Mouse (Mus musculus) limb, embryonic 12.5 days (tissue): ENCODE results near the gene Otub2. TPM values are rescaled to one million over a fixed set of nuclear protein-coding genes. Genes with fewer than 3 reads are reported as not detected.
A peak's percentile ranks its signal among the peaks of the same experiment; 100 is the strongest.

Experiments
- ATAC-seq: fragments of 200-750 bp; cut with Nextera tagmentation; 2 replicates; pipeline ENCODE4 v1.8.0; 2017; ENCODE audit warnings: low read depth, moderate TSS enrichment; ENCODE audit not compliant: insufficient number of reproducible peaks, insufficient read depth, low FRiP score, low TSS enrichment
- H3K27ac ChIP-seq: fragments of 300-500 bp; sonication (generic); 2 replicates; pipeline ENCODE4 v1.5.1; 2016; ENCODE audit warnings: mild to moderate bottlenecking, moderate library complexity
- H3K27me3 ChIP-seq: fragments of 300-500 bp; sonication (generic); 2 replicates; pipeline ENCODE4 v1.6.1; 2016; ENCODE audit warnings: mild to moderate bottlenecking, moderate library complexity
- H3K36me3 ChIP-seq: fragments of 300-500 bp; sonication (generic); 2 replicates; pipeline ENCODE4 v1.6.1; 2016; ENCODE audit warnings: mild to moderate bottlenecking, moderate library complexity
- H3K4me1 ChIP-seq: fragments of 300-500 bp; sonication (generic); replicated peaks from 2 replicates; pipeline ENCODE4 v1.6.1; 2016
- H3K4me2 ChIP-seq: fragments of 300-500 bp; sonication (generic); 2 replicates; pipeline ENCODE4 v1.6.1; 2016; ENCODE audit warnings: mild to moderate bottlenecking, moderate library complexity
- H3K4me3 ChIP-seq: fragments of 300-500 bp; sonication (generic); replicated peaks from 2 replicates; pipeline ENCODE4 v1.5.1; 2016; ENCODE audit warnings: mild to moderate bottlenecking
- H3K9ac ChIP-seq: fragments of 300-500 bp; sonication (generic); replicated peaks from 2 replicates; pipeline ENCODE4 v1.6.1; 2016; ENCODE audit warnings: mild to moderate bottlenecking, moderate library complexity
- H3K9me3 ChIP-seq: fragments of 300-500 bp; sonication (generic); 2 replicates; pipeline ENCODE4 v1.6.1; 2016; ENCODE audit warnings: mild to moderate bottlenecking, moderate library complexity
- WGBS: fragments of 180-500 bp; shearing (Covaris S2); methylation state at CpG from one replicate; pipeline ENCODE4 v1.1.7; 2016; 5-methylcytosine and 5-hydroxymethylcytosine counted together
- polyA plus RNA-seq: library from polyadenylated mRNA; unstranded; fragments of >200 nt; fragmentation: Nextera tagmentation; extraction: Ambion mirVana; gene quantifications from 2 replicates; pipeline ENCODE4 v1.2.1, GENCODE M21; 2016

Gene Otub2
- 11.1 and 12.0 TPM in 2 replicates for polyA plus RNA-seq

DNA sequence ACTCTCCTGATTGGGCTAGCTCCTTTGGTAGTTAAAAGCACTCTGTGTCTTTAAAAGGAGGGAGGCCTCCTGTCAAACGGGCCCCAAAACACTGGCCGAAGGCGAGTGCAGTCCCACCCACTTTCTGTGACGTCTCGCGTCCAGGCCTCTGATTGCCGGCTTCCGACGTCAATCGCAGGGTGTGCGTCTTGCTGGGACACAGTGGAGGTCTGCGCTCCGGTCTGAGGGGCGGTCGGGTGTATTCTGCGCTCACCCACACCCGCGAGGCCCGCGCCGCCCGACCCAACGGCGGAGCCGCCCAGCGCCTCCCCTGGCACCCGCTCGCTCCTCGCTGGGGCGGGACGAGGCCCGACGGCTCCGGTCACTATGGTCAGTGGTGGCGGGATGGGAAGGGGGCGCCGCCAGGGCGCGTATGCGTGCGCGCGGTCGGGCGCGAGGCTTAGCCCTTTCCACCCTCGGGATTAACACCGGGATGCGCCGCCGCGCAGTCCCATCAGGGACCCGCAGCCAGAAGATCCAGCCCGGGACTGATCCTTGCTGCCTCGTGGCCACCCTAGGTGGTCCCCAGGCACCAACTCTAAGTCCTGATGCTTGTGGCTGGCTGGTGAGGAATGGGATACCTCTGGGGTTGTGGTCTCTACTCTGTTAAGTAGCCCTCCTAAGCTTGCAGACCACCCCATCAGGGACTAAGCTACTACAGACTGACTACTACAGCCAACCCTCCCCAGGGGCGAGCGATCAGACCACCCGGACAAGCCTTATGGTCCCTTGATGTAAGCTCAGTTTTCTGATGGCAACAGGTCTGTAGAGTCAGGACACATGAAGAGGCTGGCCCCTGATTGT, at the start of gene Otub2:
Gene Otub2, plus strand, starts transcription at position 178 of the 843 bp plus-strand sequence.
- peak within 1 kb of the TSS; percentile 78 for H3K4me3 ChIP-seq
- no peaks in the 10 kb centered on the region for H3K36me3 ChIP-seq
- peak within 1 kb of the TSS; percentile 45; the same call in 1 of the 2 replicates for H3K27ac ChIP-seq
- 1% methylated on average over 58 of the region's 58 CpGs for WGBS
- peaks cover 13% of the 10 kb centered on the region for H3K4me1 ChIP-seq
- peak within 1 kb of the TSS; percentile 88 for H3K9ac ChIP-seq
- peak within 1 kb of the TSS; percentile 78 for H3K4me2 ChIP-seq
- no peaks in the 10 kb centered on the region for H3K9me3 ChIP-seq
- peak; percentile 98 for ATAC-seq
- no peaks in the 10 kb centered on the region for H3K27me3 ChIP-seq

DNA sequence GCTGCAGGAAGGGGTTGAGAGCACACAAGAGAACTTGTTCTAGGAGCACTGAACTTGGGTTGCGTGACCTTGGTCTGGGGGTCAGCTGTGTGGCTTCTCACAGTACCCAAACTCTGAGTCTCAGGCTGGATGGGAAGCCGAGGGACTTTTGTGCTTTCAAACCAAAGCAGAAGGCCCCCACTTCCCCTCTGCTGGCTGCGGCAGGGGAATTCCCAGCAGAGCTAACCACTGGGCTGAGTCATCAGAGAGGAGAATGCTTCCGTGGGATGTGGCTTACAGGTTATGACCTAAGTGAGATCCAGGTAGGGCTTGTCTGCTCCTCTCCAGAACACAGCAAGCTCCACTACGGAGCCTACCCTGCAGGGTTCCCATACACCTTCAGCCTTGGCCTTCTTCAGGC, 47.3 kb upstream of the Otub2 start:
- 89% methylated on average over 5 of the region's 5 CpGs for WGBS
- Histone ChIP-seq H3K9me3 (no peaks in the 10 kb centered on the region), H3K27me3 (peaks cover 3% of the 10 kb centered on the region; the same call in 1 of the 2 replicates), H3K4me2 (no peak overlapping the region), H3K9ac (no peak overlapping the region), H3K36me3 (no peaks in the 10 kb centered on the region), H3K4me3 (no peak overlapping the region), H3K27ac (no peak overlapping the region), H3K4me1 (no peaks in the 10 kb centered on the region)
- no peak for ATAC-seq

DNA sequence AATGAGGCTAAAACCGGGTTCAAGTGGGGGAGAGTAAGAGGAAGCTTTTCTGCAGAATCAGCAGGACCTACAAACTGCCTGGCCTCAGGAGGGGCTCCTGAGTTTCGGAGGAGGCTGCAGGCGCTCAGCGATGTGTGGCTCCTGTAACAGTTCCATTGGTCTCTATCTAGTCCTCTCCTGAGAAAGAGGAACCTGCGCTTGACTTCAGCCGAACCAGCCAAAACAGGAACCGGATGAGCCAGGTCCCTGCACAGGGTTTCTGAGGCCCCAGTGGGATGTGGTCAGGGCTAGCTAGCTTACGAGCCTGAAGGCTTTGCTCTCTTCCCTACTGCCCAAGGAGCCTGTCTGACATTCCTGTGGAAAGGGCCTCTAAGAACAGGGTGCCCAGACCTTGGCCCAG, 45.0 kb upstream of the Otub2 start:
- no peaks in the 10 kb centered on the region for H3K9me3 ChIP-seq
- ATAC-seq, result no peak
- H3K27ac ChIP-seq, result no peak overlapping the region
- H3K36me3 ChIP-seq, result no peaks in the 10 kb centered on the region
- no peak overlapping the region for H3K4me3 ChIP-seq
- H3K9ac ChIP-seq, result no peak overlapping the region
- WGBS, result 74% methylated on average over 8 of the region's 8 CpGs
- no peaks in the 10 kb centered on the region; the same call in 1 of the 2 replicates for H3K4me1 ChIP-seq
- no peak overlapping the region for H3K4me2 ChIP-seq
- peaks cover 3% of the 10 kb centered on the region; the same call in 1 of the 2 replicates for H3K27me3 ChIP-seq

DNA sequence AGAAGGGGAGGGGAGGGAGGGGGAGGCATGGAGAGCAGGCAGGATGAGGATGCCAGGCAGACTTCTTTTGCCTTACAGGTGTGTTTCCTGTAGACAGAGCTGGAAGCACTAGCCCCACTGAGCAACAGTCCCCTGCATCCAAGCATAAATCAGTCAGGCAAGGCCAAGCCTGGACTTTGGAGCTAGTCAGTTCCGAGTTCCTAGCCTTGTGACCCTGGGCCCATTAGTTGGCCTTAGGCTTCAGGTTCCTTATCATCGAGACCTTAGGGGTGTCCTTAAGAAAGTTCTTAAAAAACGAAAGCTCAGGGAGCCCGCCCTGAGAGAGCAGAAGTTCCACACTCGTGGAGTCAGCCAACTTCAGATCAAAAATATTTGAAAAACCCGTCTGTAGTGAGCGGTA, 43.5 kb upstream of the Otub2 start:
- H3K4me3 ChIP-seq, result no peak overlapping the region
- no peak overlapping the region for H3K27ac ChIP-seq
- H3K27me3 ChIP-seq, result peaks cover 3% of the 10 kb centered on the region; the same call in 1 of the 2 replicates
- no peaks in the 10 kb centered on the region for H3K9me3 ChIP-seq
- no peaks in the 10 kb centered on the region for H3K36me3 ChIP-seq
- no peak overlapping the region for H3K9ac ChIP-seq
- no peak for ATAC-seq
- 87% methylated on average over 7 of the region's 7 CpGs for WGBS
- no peak overlapping the region for H3K4me2 ChIP-seq
- peaks cover 4% of the 10 kb centered on the region; the same call in 1 of the 2 replicates for H3K4me1 ChIP-seq

DNA sequence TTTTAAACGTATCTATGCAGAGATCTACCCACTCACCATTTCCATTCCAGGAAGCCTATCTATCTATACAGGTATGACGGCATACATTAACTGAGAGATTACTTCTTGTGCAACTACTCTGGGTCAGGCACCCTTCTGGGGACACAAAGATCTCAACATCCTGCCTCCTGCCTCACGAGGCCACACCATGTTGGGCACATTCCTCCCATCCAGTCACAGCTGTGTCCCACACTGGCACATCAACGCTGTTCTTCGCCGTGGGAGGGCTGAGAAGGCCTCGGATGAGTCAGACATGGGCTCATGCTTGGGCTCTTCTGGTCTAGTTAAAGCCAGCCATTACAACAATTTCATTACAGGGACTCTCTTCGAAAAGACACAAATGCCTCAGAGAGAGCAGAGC, 41.5 kb upstream of the Otub2 start:
- H3K4me1 ChIP-seq, result peaks cover 4% of the 10 kb centered on the region; the same call in 1 of the 2 replicates
- ATAC-seq, result no peak
- no peak overlapping the region for H3K4me2 ChIP-seq
- no peak overlapping the region for H3K9ac ChIP-seq
- no peaks in the 10 kb centered on the region for H3K9me3 ChIP-seq
- no peak overlapping the region for H3K27ac ChIP-seq
- WGBS, result 87% methylated on average over 8 of the region's 8 CpGs
- H3K36me3 ChIP-seq, result no peaks in the 10 kb centered on the region
- H3K4me3 ChIP-seq, result no peak overlapping the region
- H3K27me3 ChIP-seq, result peaks cover 3% of the 10 kb centered on the region; the same call in 1 of the 2 replicates

DNA sequence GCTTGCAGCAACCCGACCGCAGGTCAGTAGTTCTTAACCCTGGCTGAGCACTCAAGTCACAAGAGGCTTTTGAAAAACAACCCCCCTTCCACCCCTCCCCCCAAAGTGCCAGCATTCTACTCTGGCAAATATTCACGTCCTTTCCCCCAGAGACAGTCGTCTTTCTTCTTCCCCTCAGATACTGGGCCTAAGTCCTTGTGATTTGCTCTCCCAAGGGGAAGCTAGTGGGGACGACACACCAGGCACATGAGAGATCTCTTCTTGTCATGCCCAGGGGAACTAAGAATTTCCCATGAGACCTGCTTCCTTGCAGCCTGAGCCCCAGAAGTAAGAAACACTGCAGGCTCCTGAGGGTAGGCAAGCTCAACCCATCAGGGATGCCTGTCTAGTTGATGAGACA, 41.1 kb upstream of the Otub2 start:
- no peaks in the 10 kb centered on the region for H3K9me3 ChIP-seq
- no peak for ATAC-seq
- peaks cover 4% of the 10 kb centered on the region; the same call in 1 of the 2 replicates for H3K4me1 ChIP-seq
- no peak overlapping the region for H3K4me2 ChIP-seq
- H3K4me3 ChIP-seq, result no peak overlapping the region
- no peaks in the 10 kb centered on the region for H3K27me3 ChIP-seq
- H3K9ac ChIP-seq, result no peak overlapping the region
- WGBS, result 61% methylated on average over 5 of the region's 5 CpGs
- H3K27ac ChIP-seq, result no peak overlapping the region
- no peaks in the 10 kb centered on the region for H3K36me3 ChIP-seq

DNA sequence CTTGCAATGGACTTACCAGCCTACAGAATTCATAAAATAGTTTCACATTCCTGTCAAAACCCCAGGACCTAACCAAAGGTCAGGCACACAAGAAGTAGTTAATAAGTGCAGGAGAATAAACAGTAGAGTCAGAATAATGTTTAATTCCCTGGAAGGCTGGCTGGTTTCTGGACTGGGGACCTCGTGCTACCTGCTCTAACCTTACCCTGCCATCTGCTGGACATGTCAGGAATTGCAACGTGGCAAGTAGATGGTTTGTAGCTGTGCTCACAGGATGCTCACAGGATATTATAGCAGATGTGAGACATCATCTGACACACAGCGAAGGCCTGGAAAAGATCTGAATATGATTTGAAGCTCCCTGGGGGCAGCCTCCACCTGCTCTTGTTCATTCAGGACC, 40.0 kb upstream of the Otub2 start:
- no peaks in the 10 kb centered on the region for H3K36me3 ChIP-seq
- H3K4me3 ChIP-seq, result no peak overlapping the region
- no peak overlapping the region for H3K4me2 ChIP-seq
- H3K27ac ChIP-seq, result no peak overlapping the region
- H3K4me1 ChIP-seq, result peaks cover 5% of the 10 kb centered on the region; the same call in 1 of the 2 replicates
- H3K9ac ChIP-seq, result no peak overlapping the region
- H3K27me3 ChIP-seq, result no peaks in the 10 kb centered on the region
- 2% methylated on average over 3 of the region's 3 CpGs for WGBS
- no peak for ATAC-seq
- no peaks in the 10 kb centered on the region for H3K9me3 ChIP-seq

DNA sequence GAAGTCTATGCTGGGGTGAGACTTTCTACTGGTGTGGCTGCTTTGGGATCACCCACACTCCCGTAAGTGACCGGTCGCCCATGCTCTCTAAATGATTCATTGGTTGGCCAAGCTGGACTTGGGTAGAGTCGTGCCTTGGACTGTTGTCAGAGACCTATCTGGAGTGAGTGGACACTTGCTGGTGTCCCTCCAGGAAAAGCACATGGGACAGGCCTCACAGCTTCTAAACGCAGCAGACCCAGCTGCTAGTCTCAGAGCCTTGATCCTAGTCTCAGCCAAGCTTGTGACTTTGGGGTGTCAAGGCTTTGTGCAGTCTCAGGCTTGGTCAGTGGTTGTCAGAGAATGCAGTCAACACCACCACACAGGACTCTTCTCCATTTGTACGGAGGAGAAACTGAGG, 35.7 kb upstream of the Otub2 start:
- peaks cover 8% of the 10 kb centered on the region; the same call in 1 of the 2 replicates for H3K4me1 ChIP-seq
- no peaks in the 10 kb centered on the region for H3K9me3 ChIP-seq
- H3K9ac ChIP-seq, result no peak overlapping the region
- H3K4me2 ChIP-seq, result no peak overlapping the region
- no peak overlapping the region for H3K27ac ChIP-seq
- WGBS, result 88% methylated on average over 6 of the region's 6 CpGs
- H3K4me3 ChIP-seq, result no peak overlapping the region
- no peaks in the 10 kb centered on the region for H3K36me3 ChIP-seq
- no peak for ATAC-seq
- no peaks in the 10 kb centered on the region for H3K27me3 ChIP-seq

DNA sequence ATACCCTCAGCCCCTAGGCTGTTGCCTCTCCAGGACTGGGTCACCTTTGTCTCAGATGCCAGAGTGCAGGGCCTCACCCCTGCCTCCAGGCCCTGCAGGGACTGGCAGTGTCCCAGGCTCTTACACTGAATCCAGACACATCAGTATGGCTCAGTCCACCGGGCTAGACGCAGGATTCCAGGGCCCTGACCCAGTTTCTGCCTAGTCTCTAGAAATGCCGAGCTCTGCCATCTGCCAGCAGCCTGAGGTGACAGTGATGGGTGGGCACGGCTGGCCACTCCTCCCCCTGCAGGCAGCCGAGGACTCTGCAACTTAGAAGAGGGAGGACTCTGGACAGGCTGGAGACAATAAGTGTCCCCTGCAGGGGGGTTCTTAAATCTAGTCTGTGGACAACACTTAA, 34.9 kb upstream of the Otub2 start:
- Histone ChIP-seq H3K9ac (no peak overlapping the region), H3K27me3 (no peaks in the 10 kb centered on the region), H3K4me2 (no peak overlapping the region), H3K36me3 (no peaks in the 10 kb centered on the region), H3K4me3 (no peak overlapping the region), H3K9me3 (no peaks in the 10 kb centered on the region), H3K4me1 (peaks cover 8% of the 10 kb centered on the region; the same call in 1 of the 2 replicates), H3K27ac (no peak overlapping the region)
- ATAC-seq, result no peak
- WGBS, result 17% methylated on average over 5 of the region's 5 CpGs

DNA sequence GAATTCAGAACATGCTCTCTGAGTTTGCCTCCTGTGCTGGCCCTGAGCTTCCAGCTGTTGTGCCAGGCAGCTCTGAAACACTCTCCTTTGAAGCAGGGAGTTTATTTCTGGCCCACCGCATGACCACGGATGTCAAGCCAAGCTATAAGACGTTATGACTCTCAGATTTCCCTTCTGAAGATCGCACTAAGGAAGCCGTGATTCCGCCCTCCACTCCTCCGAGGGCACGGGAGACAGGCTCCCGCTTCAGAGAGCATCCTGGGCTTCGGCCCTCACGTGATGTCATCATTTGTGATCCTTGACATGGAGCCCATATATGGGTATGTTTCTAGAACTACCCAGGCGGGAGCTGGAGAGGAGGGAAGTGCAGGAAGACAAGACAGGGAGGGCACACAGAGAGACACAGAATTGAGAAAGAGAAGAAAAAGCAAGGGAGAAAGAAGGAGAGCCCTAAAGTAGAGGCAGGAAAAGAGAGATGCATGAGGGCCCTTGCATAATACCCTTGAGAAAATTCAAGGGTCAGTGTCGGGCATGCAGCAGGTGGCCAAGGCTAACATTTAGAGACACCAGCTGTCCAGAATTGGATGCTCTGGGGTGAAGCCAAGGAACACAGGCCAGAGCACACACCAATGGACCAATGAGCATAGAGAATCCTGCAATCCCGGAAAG, 32.6 kb upstream of the Otub2 start, which contains the start of gene Asb2:
Gene Asb2, minus strand, starts transcription at position 256 of the 669 bp plus-strand sequence.
- H3K4me1 ChIP-seq, result peaks cover 6% of the 10 kb centered on the region; the same call in 1 of the 2 replicates
- ATAC-seq, result no peak
- WGBS, result 72% methylated on average over 14 of the region's 14 CpGs
- H3K27me3 ChIP-seq, result no peaks in the 10 kb centered on the region
- no peak within 1 kb of the TSS for H3K27ac ChIP-seq
- H3K4me2 ChIP-seq, result no peak within 1 kb of the TSS
- H3K36me3 ChIP-seq, result no peaks in the 10 kb centered on the region
- H3K4me3 ChIP-seq, result no peak within 1 kb of the TSS
- H3K9ac ChIP-seq, result no peak within 1 kb of the TSS
- no peaks in the 10 kb centered on the region for H3K9me3 ChIP-seq

DNA sequence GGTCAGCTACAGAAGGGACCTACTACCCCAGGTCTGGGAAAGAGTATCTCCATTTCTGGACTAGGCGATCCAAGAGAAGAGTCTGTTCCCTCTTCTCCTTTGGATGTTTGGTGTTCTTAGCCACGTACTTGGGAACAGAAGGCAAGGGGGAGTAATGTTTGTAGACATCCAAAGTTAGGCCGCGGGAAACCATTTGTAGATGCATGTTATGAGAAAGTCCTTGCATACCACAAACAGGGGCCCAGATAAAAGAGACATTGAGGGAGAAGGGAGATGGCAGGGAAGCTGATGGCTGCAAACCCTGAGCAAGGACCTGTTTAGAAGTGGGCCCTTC, 32.1 kb upstream of the Otub2 start:
- H3K27ac ChIP-seq, result no peak overlapping the region
- no peak for ATAC-seq
- H3K4me3 ChIP-seq, result no peak overlapping the region
- 86% methylated on average over 4 of the region's 4 CpGs for WGBS
- H3K36me3 ChIP-seq, result no peaks in the 10 kb centered on the region
- H3K9me3 ChIP-seq, result no peaks in the 10 kb centered on the region
- H3K9ac ChIP-seq, result no peak overlapping the region
- no peak overlapping the region for H3K4me2 ChIP-seq
- H3K4me1 ChIP-seq, result peaks cover 6% of the 10 kb centered on the region; the same call in 1 of the 2 replicates
- no peaks in the 10 kb centered on the region for H3K27me3 ChIP-seq
